Mouse (Mus musculus) stomach, postnatal 0 days (tissue): ENCODE measurements around the gene Cnot2. TPM values are rescaled to one million over a fixed set of nuclear protein-coding genes. Genes with fewer than 3 reads are reported as not detected.

Experiments
- ATAC-seq: fragments of 200-750 bp; cut with Nextera tagmentation; 2 replicates; pipeline ENCODE4 v1.8.0; 2017; ENCODE audit not compliant: low FRiP score, low TSS enrichment
- DNase-seq: peaks from one replicate; pipeline ENCODE4 v3.0.0-alpha.2; 2016; ENCODE audit warnings: low spot score
- H3K27ac ChIP-seq: fragments of 300-500 bp; sonication (generic); replicated peaks from 2 replicates; pipeline ENCODE4 v1.5.1; 2014; ENCODE audit warnings: mild to moderate bottlenecking, control low read depth
- H3K27me3 ChIP-seq: fragments of 300-500 bp; sonication (generic); 2 replicates; pipeline ENCODE4 v1.6.1; 2014; ENCODE audit warnings: low read length; ENCODE audit not compliant: control insufficient read depth, insufficient read depth
- H3K36me3 ChIP-seq: fragments of 300-500 bp; sonication (generic); 2 replicates; pipeline ENCODE4 v1.6.1; 2014; ENCODE audit warnings: low read length, mixed read lengths; ENCODE audit not compliant: control insufficient read depth, insufficient read depth
- H3K4me1 ChIP-seq: fragments of 300-500 bp; sonication (generic); replicated peaks from 2 replicates; pipeline ENCODE4 v1.6.1; 2014; ENCODE audit warnings: antibody characterized with exemption; ENCODE audit not compliant: control insufficient read depth, insufficient read depth
- H3K4me2 ChIP-seq: fragments of 300-500 bp; sonication (generic); replicated peaks from 2 replicates; pipeline ENCODE4 v1.6.1; 2014; ENCODE audit warnings: low read depth, mild to moderate bottlenecking, control low read depth, moderate library complexity
- H3K4me3 ChIP-seq: fragments of 300-500 bp; sonication (generic); 2 replicates; pipeline ENCODE4 v1.5.1; 2014; ENCODE audit warnings: low read depth, low read length, control low read depth
- H3K9ac ChIP-seq: fragments of 300-500 bp; sonication (generic); 2 replicates; pipeline ENCODE4 v1.6.1; 2014; ENCODE audit warnings: mild to moderate bottlenecking, low read length, control low read depth, mixed read lengths
- H3K9me3 ChIP-seq: fragments of 300-500 bp; sonication (generic); 2 replicates; pipeline ENCODE4 v1.6.1; 2016; ENCODE audit warnings: low read length; ENCODE audit not compliant: control insufficient read depth
- CTCF ChIP-seq: IDR thresholded peaks from 2 replicates; pipeline ENCODE4 v1.5.1; 2016; ENCODE audit warnings: antibody characterized with exemption, low read depth, mild to moderate bottlenecking, moderate library complexity
- EP300 ChIP-seq: optimal IDR thresholded peaks from 2 replicates; pipeline ENCODE3; 2016; ENCODE audit warnings: antibody characterized with exemption
- WGBS: fragments of 180-500 bp; shearing (Covaris S2); extraction: QIAGEN DNeasy Blood & Tissue Kit; methylation state at CpG from one replicate; pipeline ENCODE4 v1.1.7; 2014; 5-methylcytosine and 5-hydroxymethylcytosine counted together
- polyA plus RNA-seq: library from polyadenylated mRNA; unstranded; fragments of >200 nt; fragmentation: Nextera tagmentation; extraction: Ambion mirVana; gene quantifications from 2 replicates; pipeline ENCODE4 v1.2.1, GENCODE M21; 2015

Cnot2 gene
- polyA plus RNA-seq, 1 experiment from 2014 or later = 38.0 TPM

DNA sequence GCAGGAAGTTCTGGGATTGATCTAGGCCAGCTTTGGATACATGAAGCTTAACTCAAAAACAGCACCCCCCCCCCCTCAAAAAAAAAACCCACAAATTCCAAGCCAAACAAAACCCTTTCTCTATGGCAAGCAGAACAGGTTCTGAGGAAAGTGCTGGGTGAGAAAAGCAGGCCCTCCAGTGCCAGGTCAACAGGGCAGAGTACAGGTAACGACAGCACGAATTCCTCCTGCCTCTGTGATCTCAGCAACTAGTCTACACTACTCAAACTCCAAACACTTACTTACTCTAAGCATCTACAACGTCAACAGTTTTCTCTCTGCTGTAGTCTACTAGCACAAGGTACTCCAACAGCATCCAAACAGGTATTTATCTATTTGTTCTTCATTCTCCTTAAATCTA lies 48.8 kb downstream of the Cnot2 start:
- DNase-seq = no peak
- H3K4me2 ChIP-seq = no peak overlapping the region
- TF ChIP-seq EP300 (no peak), CTCF (no peak)
- no peaks in the 10 kb centered on the region for H3K9me3 ChIP-seq
- no peak overlapping the region for H3K27ac ChIP-seq
- H3K36me3 ChIP-seq = no peaks in the 10 kb centered on the region
- no peaks in the 10 kb centered on the region for H3K27me3 ChIP-seq
- ATAC-seq = no peak
- H3K9ac ChIP-seq = no peak overlapping the region
- H3K4me3 ChIP-seq = no peak overlapping the region
- no peaks in the 10 kb centered on the region for H3K4me1 ChIP-seq
- WGBS = 45% methylated on average over 3 of the region's 3 CpGs

DNA sequence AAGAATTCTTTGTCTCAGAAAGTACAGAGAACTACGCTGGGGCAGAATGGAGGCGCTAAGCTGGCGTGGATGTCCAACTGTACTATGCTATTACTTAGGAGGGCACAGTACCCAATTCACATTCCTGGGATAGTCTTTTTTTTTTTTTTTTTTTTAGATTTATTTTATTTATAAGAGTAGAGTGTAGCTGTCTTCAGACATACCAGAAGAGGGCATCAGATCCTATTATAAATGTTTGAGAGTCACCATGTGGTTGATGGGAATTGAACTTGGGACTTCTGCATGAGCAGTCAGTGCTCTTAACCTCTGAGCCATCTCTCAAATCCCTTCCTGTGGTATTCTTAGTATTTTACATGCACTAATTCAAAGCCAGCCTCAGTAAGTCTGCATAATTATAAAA lies 50.2 kb downstream of the Cnot2 start:
- no peak overlapping the region for H3K4me3 ChIP-seq
- no peaks in the 10 kb centered on the region for H3K36me3 ChIP-seq
- DNase-seq (no peak), ATAC-seq (no peak)
- no peak overlapping the region for H3K9ac ChIP-seq
- 89% methylated on average over 3 of the region's 3 CpGs for WGBS
- H3K27ac ChIP-seq = no peak overlapping the region
- TF ChIP-seq CTCF (peak; percentile 38), EP300 (no peak)
- H3K9me3 ChIP-seq = no peaks in the 10 kb centered on the region
- no peak overlapping the region for H3K4me2 ChIP-seq
- H3K27me3 ChIP-seq = no peaks in the 10 kb centered on the region
- no peaks in the 10 kb centered on the region for H3K4me1 ChIP-seq

DNA sequence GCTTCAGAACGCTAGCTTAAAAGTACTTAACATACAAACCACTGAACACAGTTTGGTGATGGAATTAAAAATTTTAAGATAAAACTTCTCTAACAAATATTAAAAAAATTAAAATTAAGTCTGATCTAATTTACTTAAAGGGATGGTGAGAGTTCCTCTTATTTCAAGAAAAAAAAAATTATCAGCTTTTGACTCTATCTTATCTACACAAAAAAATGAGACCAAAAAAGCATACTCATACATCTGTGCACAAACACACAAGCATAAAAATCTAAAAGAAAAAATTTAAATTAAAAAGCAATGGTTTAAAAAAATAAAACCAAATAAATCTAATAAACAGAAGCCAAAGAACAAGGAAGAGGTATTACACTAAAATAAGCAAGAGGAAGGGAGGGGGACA lies 61.7 kb downstream of the Cnot2 start:
- no peak overlapping the region for H3K4me3 ChIP-seq
- DNase-seq = no peak
- no peak overlapping the region for H3K27ac ChIP-seq
- H3K4me2 ChIP-seq = no peak overlapping the region
- no peak overlapping the region for H3K9ac ChIP-seq
- H3K4me1 ChIP-seq = no peaks in the 10 kb centered on the region
- 86% methylated on average over 1 of the region's 1 CpGs for WGBS
- H3K27me3 ChIP-seq = no peaks in the 10 kb centered on the region
- no peaks in the 10 kb centered on the region for H3K9me3 ChIP-seq
- TF ChIP-seq EP300 = no peak
- no peak for TF ChIP-seq CTCF
- ATAC-seq = no peak
- H3K36me3 ChIP-seq = no peaks in the 10 kb centered on the region

DNA sequence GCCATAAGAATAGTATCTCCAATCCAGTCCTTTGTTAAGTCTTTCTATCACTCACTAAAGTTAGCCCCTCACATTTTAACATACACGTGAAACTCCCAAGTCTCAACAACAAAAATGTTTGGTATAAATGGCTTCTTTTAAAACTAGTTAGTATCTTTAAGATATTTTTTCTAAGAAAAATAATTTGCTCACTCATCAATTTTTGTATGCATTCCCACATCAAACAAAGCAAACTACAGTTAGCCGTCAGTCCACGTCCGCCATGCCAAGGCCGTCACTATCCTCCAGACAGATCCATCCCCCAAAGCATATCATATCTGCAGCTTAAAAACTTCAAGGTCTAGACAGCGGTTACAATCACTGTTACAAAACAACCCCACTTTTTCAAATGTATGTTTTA lies 65.7 kb downstream of the Cnot2 start:
- no peaks in the 10 kb centered on the region for H3K9me3 ChIP-seq
- no peaks in the 10 kb centered on the region for H3K27me3 ChIP-seq
- no peaks in the 10 kb centered on the region for H3K4me1 ChIP-seq
- no peak overlapping the region for H3K9ac ChIP-seq
- H3K4me2 ChIP-seq = no peak overlapping the region
- 86% methylated on average over 6 of the region's 6 CpGs for WGBS
- no peak overlapping the region for H3K27ac ChIP-seq
- DNase-seq (no peak), ATAC-seq (no peak)
- H3K36me3 ChIP-seq = no peaks in the 10 kb centered on the region
- TF ChIP-seq EP300 (no peak), CTCF (no peak)
- H3K4me3 ChIP-seq = no peak overlapping the region

DNA sequence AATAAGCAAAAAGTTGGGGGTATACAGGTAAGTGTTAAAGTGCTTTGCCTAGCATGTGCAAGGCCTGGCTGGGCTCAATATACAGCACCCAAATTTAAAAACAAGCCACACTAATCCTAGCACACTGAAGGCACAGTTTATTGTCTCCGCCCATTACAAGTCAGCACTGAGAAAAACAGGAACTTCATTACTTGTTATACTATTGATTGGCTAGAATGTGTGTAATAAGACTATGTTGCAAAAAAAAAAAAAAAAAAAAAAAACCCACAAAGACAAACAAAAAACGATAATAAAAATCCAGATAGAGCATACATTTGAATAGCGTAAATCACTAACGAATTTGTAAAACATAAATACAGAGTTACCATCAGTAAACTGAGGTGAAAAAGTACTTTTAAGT lies 66.2 kb downstream of the Cnot2 start:
- Histone ChIP-seq H3K36me3 (no peaks in the 10 kb centered on the region), H3K9ac (no peak overlapping the region), H3K27me3 (no peaks in the 10 kb centered on the region), H3K9me3 (no peaks in the 10 kb centered on the region), H3K4me1 (no peaks in the 10 kb centered on the region), H3K4me2 (no peak overlapping the region), H3K27ac (no peak overlapping the region), H3K4me3 (no peak overlapping the region)
- no peak for ATAC-seq
- TF ChIP-seq EP300 (no peak), CTCF (no peak)
- WGBS = 94% methylated on average over 4 of the region's 4 CpGs
- no peak for DNase-seq

DNA sequence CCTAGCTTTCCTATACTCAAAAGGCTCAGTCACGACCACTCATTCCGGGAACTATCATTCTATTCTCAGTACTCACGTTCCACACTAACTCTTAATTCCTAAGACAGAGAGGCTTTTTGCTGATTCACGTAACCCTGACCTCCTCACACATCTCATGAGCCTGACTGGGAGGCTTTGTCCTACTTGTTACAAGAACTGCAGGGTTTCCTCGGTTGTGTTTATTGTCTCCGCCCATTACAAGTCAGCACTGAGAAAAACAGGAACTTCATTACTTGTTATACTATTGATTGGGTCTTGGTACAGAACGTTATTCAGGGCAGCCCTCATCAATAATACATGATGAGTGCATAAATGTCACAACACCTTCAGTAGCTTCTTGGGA lies 68.1 kb downstream of the Cnot2 start:
- Histone ChIP-seq H3K36me3 (no peaks in the 10 kb centered on the region), H3K27me3 (no peaks in the 10 kb centered on the region), H3K9ac (no peak overlapping the region), H3K4me3 (no peak overlapping the region), H3K4me2 (no peak overlapping the region), H3K27ac (no peak overlapping the region), H3K4me1 (no peaks in the 10 kb centered on the region), H3K9me3 (no peaks in the 10 kb centered on the region)
- WGBS = 54% methylated on average over 7 of the region's 7 CpGs
- ATAC-seq (no peak), DNase-seq (no peak)
- no peak for TF ChIP-seq EP300
- TF ChIP-seq CTCF = no peak
